Mouse (Mus musculus) layer of hippocampus, adult 8-10 months (tissue): ENCODE data around the gene Zbtb5. TPM values are rescaled to one million over a fixed set of nuclear protein-coding genes. Genes with fewer than 3 reads are reported as not detected.
"Not testable (repeated sequence)": the region's sequence is repeated elsewhere in the genome, so short reads cannot be mapped to it uniquely, and the experiment has no call there.

Source experiments
- DNase-seq, 2 experiments: peaks; one replicate each; pipeline ENCODE4 v3.0.0; 2022; ENCODE audit warnings: low spot score in 2 of 2
- total RNA-seq, 4 experiments: library from RNA; stranded (reverse); gene quantifications; 2 replicates each; pipeline ENCODE4 v1.2.4; 2022

The Zbtb5 gene
- total RNA-seq, 4 experiments from 2014 or later: 9.4 to 10.6 (median 9.7) TPM

- peak; percentile 91 to 93 for DNase-seq
Observed at GRCm38 (mm10) chr4:44973450-44973849, 38.8 kb downstream of the Zbtb5 start.

GRCm38 (mm10) chr4:44970612-44971110 lies 41.6 kb downstream of the Zbtb5 start:
- DNase-seq: no peak

- DNase-seq: no peak
Observed at GRCm38 (mm10) chr4:44970056-44970455, 42.2 kb downstream of the Zbtb5 start.

- no peak for DNase-seq
Observed at GRCm38 (mm10) chr4:44967402-44967801, 44.8 kb downstream of the Zbtb5 start.

- no peak for DNase-seq
Observed at GRCm38 (mm10) chr4:44965736-44966135, 46.5 kb downstream of the Zbtb5 start.

GRCm38 (mm10) chr4:44965175-44965574 lies 47.0 kb downstream of the Zbtb5 start:
- DNase-seq: no peak

- no peak for DNase-seq
Observed at GRCm38 (mm10) chr4:44963156-44963555, 49.1 kb downstream of the Zbtb5 start.

- DNase-seq: no peak
Observed at GRCm38 (mm10) chr4:44959220-44959619, 53.0 kb downstream of the Zbtb5 start.

- no peak for DNase-seq
Observed at GRCm38 (mm10) chr4:44958776-44959175, 53.4 kb downstream of the Zbtb5 start.

- no peak for DNase-seq
Observed at GRCm38 (mm10) chr4:44953041-44953440, 59.2 kb downstream of the Zbtb5 start.

- no peak for DNase-seq
Observed at GRCm38 (mm10) chr4:44948314-44948713, 63.9 kb downstream of the Zbtb5 start.

GRCm38 (mm10) chr4:44947464-44947863 lies 64.7 kb downstream of the Zbtb5 start:
- no peak for DNase-seq

GRCm38 (mm10) chr4:44946126-44946525 lies 66.1 kb downstream of the Zbtb5 start:
- not testable (repeated sequence) for DNase-seq

GRCm38 (mm10) chr4:44944426-44945075 lies 67.7 kb downstream of the Zbtb5 start:
- DNase-seq: no peak

GRCm38 (mm10) chr4:44943480-44943879 lies 68.7 kb downstream of the Zbtb5 start:
- no peak for DNase-seq

- no peak for DNase-seq
Observed at GRCm38 (mm10) chr4:44942237-44942636, 70.0 kb downstream of the Zbtb5 start.

Other genes with a start within 250 kb of the Zbtb5 start
- gene Grhpr, start 31.0 kb downstream of the Zbtb5 start, total RNA-seq: 10 to 100 TPM; 25.5 to 33.4 (median 30.7) TPM
- 10 to 100 TPM in 3 of 4 experiments, 1 to 10 TPM in 1; 9.1 to 12.0 (median 11.4) TPM for gene Polr1e, start 6.2 kb upstream of the Zbtb5 start, total RNA-seq
- gene Fbxo10, start 72.2 kb upstream of the Zbtb5 start, total RNA-seq: 10 to 100 TPM; 40.8 to 49.0 (median 45.1) TPM
- gene Tomm5, start 95.7 kb upstream of the Zbtb5 start, total RNA-seq: 10 to 100 TPM; 56.8 to 69.2 (median 64.7) TPM
- 10 to 100 TPM; 10.0 to 14.9 (median 12.5) TPM for gene Frmpd1, start 172.5 kb upstream of the Zbtb5 start, total RNA-seq